Mouse (Mus musculus) liver, embryonic 13.5 days (tissue): ENCODE measurements around the gene Cyp2d26. TPM values are rescaled to one million over a fixed set of nuclear protein-coding genes. Genes with fewer than 3 reads are reported as not detected.

ENCODE experiments used
- ATAC-seq: fragments of 200-750 bp; cut with Nextera tagmentation; 2 replicates; pipeline ENCODE4 v1.8.0; 2017; ENCODE audit warnings: low read depth, mild to moderate bottlenecking, moderate number of reproducible peaks, moderate library complexity
- DNase-seq: peaks from one replicate; pipeline ENCODE4 v3.0.0; 2022
- H3K27ac ChIP-seq: fragments of 300-500 bp; sonication (generic); 2 replicates; pipeline ENCODE4 v1.5.1; 2015; ENCODE audit warnings: moderate library complexity, mild to moderate bottlenecking, inconsistent platforms
- H3K27me3 ChIP-seq: fragments of 300-500 bp; sonication (generic); 2 replicates; pipeline ENCODE4 v1.6.1; 2015; ENCODE audit warnings: mild to moderate bottlenecking, inconsistent platforms
- H3K36me3 ChIP-seq: fragments of 300-500 bp; sonication (generic); 2 replicates; pipeline ENCODE4 v1.6.1; 2015; ENCODE audit warnings: mild to moderate bottlenecking, inconsistent platforms
- H3K4me1 ChIP-seq: fragments of 300-500 bp; sonication (generic); replicated peaks from 2 replicates; pipeline ENCODE4 v1.6.1; 2015; ENCODE audit warnings: inconsistent platforms
- H3K4me2 ChIP-seq: fragments of 300-500 bp; sonication (generic); 2 replicates; pipeline ENCODE4 v1.6.1; 2015; ENCODE audit warnings: inconsistent platforms, mild to moderate bottlenecking, moderate library complexity
- H3K4me3 ChIP-seq: fragments of 300-500 bp; sonication (generic); replicated peaks from 2 replicates; pipeline ENCODE4 v1.5.1; 2015; ENCODE audit warnings: mild to moderate bottlenecking, inconsistent platforms
- H3K9ac ChIP-seq: fragments of 300-500 bp; sonication (generic); 2 replicates; pipeline ENCODE4 v1.6.1; 2015; ENCODE audit warnings: mild to moderate bottlenecking, inconsistent platforms
- H3K9me3 ChIP-seq: fragments of 300-500 bp; sonication (generic); replicated peaks from 2 replicates; pipeline ENCODE4 v1.6.1; 2016; ENCODE audit warnings: inconsistent platforms
- WGBS: fragments of 180-500 bp; shearing (Covaris S2); methylation state at CpG from one replicate; pipeline ENCODE4 v1.1.7; 2015; ENCODE audit not compliant: insufficient replicate concordance; 5-methylcytosine and 5-hydroxymethylcytosine counted together
- microRNA-seq: library from miRNA; unstranded; fragments of <30 nt; microRNA quantifications from one replicate; pipeline ENCODE4, GENCODE M21; 2016
- polyA plus RNA-seq: library from polyadenylated mRNA; unstranded; fragments of >200 nt; fragmentation: Nextera tagmentation; extraction: Ambion mirVana; gene quantifications from 2 replicates; pipeline ENCODE4 v1.2.1, GENCODE M21; 2015

Cyp2d26 gene
- polyA plus RNA-seq, 1 experiment from 2014 or later, result 8.0 TPM

- Histone ChIP-seq H3K27ac (no peak overlapping the region), H3K36me3 (no peaks in the 10 kb centered on the region), H3K4me2 (no peak overlapping the region), H3K4me3 (no peak overlapping the region), H3K9ac (no peak overlapping the region), H3K9me3 (no peaks in the 10 kb centered on the region), H3K4me1 (no peaks in the 10 kb centered on the region), H3K27me3 (no peaks in the 10 kb centered on the region)
- WGBS, result 27% methylated on average over 1 of the region's 1 CpGs
- ATAC-seq (no peak), DNase-seq (no peak)
Observed at GRCm38 (mm10) chr15:82748141-82748540, 46.0 kb downstream of the Cyp2d26 start.

GRCm38 (mm10) chr15:82747516-82747915 is 46.6 kb downstream of the Cyp2d26 start:
- Histone ChIP-seq H3K27me3 (no peaks in the 10 kb centered on the region), H3K4me1 (no peaks in the 10 kb centered on the region), H3K9ac (no peak overlapping the region), H3K4me3 (no peak overlapping the region), H3K27ac (no peak overlapping the region), H3K4me2 (no peak overlapping the region), H3K9me3 (no peaks in the 10 kb centered on the region), H3K36me3 (no peaks in the 10 kb centered on the region)
- DNase-seq, result no peak
- WGBS, result 24% methylated on average over 1 of the region's 1 CpGs
- ATAC-seq, result no peak

Small RNA genes within 50 kb of the gene (microRNA-seq; reads per million reads assigned to microRNA genes)
- not detected for gene Gm27618

Other genes starting within 250 kb of the Cyp2d26 start
- not detected in 2 replicates for gene Cyp2d12, start 239.2 kb downstream of the Cyp2d26 start, polyA plus RNA-seq
- not detected in 2 replicates for gene Cyp2d34, start 173.3 kb downstream of the Cyp2d26 start, polyA plus RNA-seq
- gene Cyp2d40, start 30.1 kb downstream of the Cyp2d26 start, polyA plus RNA-seq, result not detected in 2 replicates
- gene Tcf20, start 193.6 kb upstream of the Cyp2d26 start, polyA plus RNA-seq, result 3.0 and 3.1 TPM in 2 replicates
- gene Nfam1, start 239.0 kb upstream of the Cyp2d26 start, polyA plus RNA-seq, result 5.9 and 7.0 TPM in 2 replicates